ENCODE assay signal across 8 mouse cellular contexts in genomic region chr6:137647646-137648045, GRCm38 (mm10). TPM values are rescaled to one million over a fixed set of nuclear protein-coding genes. Genes with fewer than 3 reads are reported as not detected.
DNase-seq lines count a peak whose midpoint lies in the region; ATAC-seq and TF ChIP-seq lines count a peak whose summit lies in the region.

No protein-coding gene starts in this region.

- TF ChIP-seq CTCF in lung, postnatal 0 days (IDR thresholded peaks at IDR 0.05) = no peak

- peak overlapping the region; percentile 10; the same call in 1 of the 2 replicates for H3K9ac ChIP-seq in lung, postnatal 0 days (replicated peaks; ENCODE audit: low read depth)
- H3K9ac ChIP-seq in intestine, embryonic 16.5 days (ENCODE audit: low read depth, low read length) = no peak overlapping the region
- no peak overlapping the region; the same call in 1 of the 2 replicates for H3K9ac ChIP-seq in neural tube, embryonic 15.5 days (replicated peaks)

- no peaks in the 10 kb centered on the region for H3K4me1 ChIP-seq in lung, postnatal 0 days (ENCODE audit: insufficient read depth, low read depth, low read length)
- H3K4me1 ChIP-seq in forebrain, embryonic 10.5 days = peaks cover 21% of the 10 kb centered on the region
- H3K4me1 ChIP-seq in intestine, embryonic 16.5 days (ENCODE audit: control insufficient read depth, insufficient read depth, low read length) = peaks cover 8% of the 10 kb centered on the region
- H3K4me1 ChIP-seq in neural tube, embryonic 15.5 days = peaks cover 20% of the 10 kb centered on the region

- no peak for ATAC-seq in lung, postnatal 0 days
- no peak for ATAC-seq in intestine, embryonic 16.5 days
- ATAC-seq in neural tube, embryonic 15.5 days (ENCODE audit: low FRiP score) = no peak
- ATAC-seq in erythroid progenitor cell, adult 5-6 weeks (replicated peaks; ENCODE audit: low FRiP score, poor library complexity, severe bottlenecking) = no peak

- H3K36me3 ChIP-seq in lung, postnatal 0 days (ENCODE audit: insufficient read depth, low read length) = no peaks in the 10 kb centered on the region
- no peaks in the 10 kb centered on the region for H3K36me3 ChIP-seq in forebrain, embryonic 10.5 days (replicated peaks)
- no peaks in the 10 kb centered on the region for H3K36me3 ChIP-seq in intestine, embryonic 16.5 days (ENCODE audit: control insufficient read depth, insufficient read depth, low read length)
- no peaks in the 10 kb centered on the region for H3K36me3 ChIP-seq in neural tube, embryonic 15.5 days

- peak; percentile 34 for DNase-seq in lung, postnatal 0 days (ENCODE audit: low spot score)
- DNase-seq in lung, adult 18-20 months = no peak
- no peak for DNase-seq in forebrain, embryonic 10.5 days (ENCODE audit: extremely low spot score, low spot score)
- no peak for DNase-seq in frontal cortex, postnatal 10 days (ENCODE audit: low spot score in 2 of 2)
- no peak for DNase-seq in urinary bladder, adult 2 months (ENCODE audit: low spot score)

- H3K27me3 ChIP-seq in lung, postnatal 0 days (replicated peaks; ENCODE audit: insufficient read depth, low read length) = no peaks in the 10 kb centered on the region
- peaks cover 40% of the 10 kb centered on the region for H3K27me3 ChIP-seq in forebrain, embryonic 10.5 days (ENCODE audit: poor library complexity, severe bottlenecking)
- H3K27me3 ChIP-seq in intestine, embryonic 16.5 days (replicated peaks; ENCODE audit: control insufficient read depth, insufficient read depth, low read length) = no peaks in the 10 kb centered on the region
- H3K27me3 ChIP-seq in neural tube, embryonic 15.5 days (replicated peaks) = peaks cover 10% of the 10 kb centered on the region

- no peak overlapping the region for H3K27ac ChIP-seq in lung, postnatal 0 days (ENCODE audit: low read length)
- no peak overlapping the region for H3K27ac ChIP-seq in forebrain, embryonic 10.5 days
- H3K27ac ChIP-seq in intestine, embryonic 16.5 days (ENCODE audit: low read length) = peak overlapping the region; percentile 33; the same call in 1 of the 2 replicates
- no peak overlapping the region for H3K27ac ChIP-seq in neural tube, embryonic 15.5 days (replicated peaks)

- no peaks in the 10 kb centered on the region for H3K9me3 ChIP-seq in lung, postnatal 0 days (ENCODE audit: low read length)
- peaks cover 4% of the 10 kb centered on the region; the same call in 1 of the 2 replicates for H3K9me3 ChIP-seq in forebrain, embryonic 10.5 days
- H3K9me3 ChIP-seq in intestine, embryonic 16.5 days (ENCODE audit: control insufficient read depth, low read length) = no peaks in the 10 kb centered on the region
- H3K9me3 ChIP-seq in neural tube, embryonic 15.5 days (replicated peaks) = no peaks in the 10 kb centered on the region

- peak overlapping the region; percentile 92 for H3K4me2 ChIP-seq in lung, postnatal 0 days (replicated peaks; ENCODE audit: low read depth, low read length)
- H3K4me2 ChIP-seq in intestine, embryonic 16.5 days (ENCODE audit: low read depth, low read length) = peak overlapping the region; percentile 95
- peak overlapping the region; percentile 91 for H3K4me2 ChIP-seq in neural tube, embryonic 15.5 days

- WGBS in lung, postnatal 0 days = 12% methylated on average over 10 of the region's 10 CpGs
- WGBS in forebrain, embryonic 10.5 days = 20% methylated on average over 10 of the region's 10 CpGs
- WGBS in intestine, embryonic 16.5 days = 30% methylated on average over 10 of the region's 10 CpGs
- WGBS in neural tube, embryonic 15.5 days = 14% methylated on average over 10 of the region's 10 CpGs

- no peak for TF ChIP-seq EP300 in lung, postnatal 0 days (IDR thresholded peaks at IDR 0.05)

- peak overlapping the region; percentile 76 for H3K4me3 ChIP-seq in lung, postnatal 0 days (ENCODE audit: low read depth, low read length)
- H3K4me3 ChIP-seq in forebrain, embryonic 10.5 days = peak overlapping the region; percentile 82
- peak overlapping the region; percentile 90 for H3K4me3 ChIP-seq in intestine, embryonic 16.5 days (ENCODE audit: low read length)
- peak overlapping the region; percentile 89 for H3K4me3 ChIP-seq in neural tube, embryonic 15.5 days (replicated peaks)

RNA-seq across cellular contexts. Expression of gene Eps8, which starts 7.0 kb away (rescaled TPM):
- 24.4 and 27.8 TPM in 2 replicates for polyA plus RNA-seq in lung, postnatal 0 days (2015; fragmentation: Nextera tagmentation; extraction: Ambion mirVana)
- 6.8 and 8.7 TPM in 2 replicates for polyA plus RNA-seq in forebrain, embryonic 10.5 days (2016; fragmentation: Nextera tagmentation; extraction: Ambion mirVana)
- 102 and 143 TPM in 2 replicates for polyA plus RNA-seq in intestine, embryonic 16.5 days (2015; fragmentation: Nextera tagmentation; extraction: Ambion mirVana)
- 22.5 and 29.1 TPM in 2 replicates for polyA plus RNA-seq in neural tube, embryonic 15.5 days (2015; fragmentation: Nextera tagmentation; extraction: Ambion mirVana)
- 21.0 and 24.9 TPM in 2 replicates for polyA plus RNA-seq in urinary bladder, adult 2 months (2012; rRNA removed)
- total RNA-seq in erythroid progenitor cell, adult 5-6 weeks (2015; ENCODE audit: low replicate concordance) = 4.2 and 9.7 TPM in 2 replicates
- total RNA-seq in erythroid progenitor cell, adult 5-6 weeks (2017; ENCODE audit: low replicate concordance) = 3.0 and 3.1 TPM in 2 replicates
